Mouse (Mus musculus): ENCODE results near the gene Phkg2. TPM values are rescaled to one million over a fixed set of nuclear protein-coding genes. Genes with fewer than 3 reads are reported as not detected.

Phkg2 gene
- 34.1 and 35.9 TPM in 2 replicates for polyA plus RNA-seq (2016; fragmentation: Nextera tagmentation; extraction: Ambion mirVana)

- Histone ChIP-seq H3K4me3 (peak within 1 kb of the TSS; percentile 94), H3K27ac (ENCODE audit: poor library complexity, severe bottlenecking) (peak within 1 kb of the TSS; percentile 78), H3K9ac (peak within 1 kb of the TSS; percentile 94), H3K4me2 (peak within 1 kb of the TSS; percentile 98), H3K36me3 (peaks cover 17% of the 10 kb centered on the region), H3K27me3 (replicated peaks) (no peaks in the 10 kb centered on the region), H3K4me1 (replicated peaks) (peaks cover 19% of the 10 kb centered on the region), H3K9me3 (replicated peaks) (no peaks in the 10 kb centered on the region)
- peak; percentile 98 for ATAC-seq (ENCODE audit: insufficient number of reproducible peaks, low FRiP score)
- 1% methylated on average over 17 of the region's 17 CpGs for WGBS
Observed at GRCm38 (mm10) chr7:127572895-127573471, at the start of gene Phkg2. Phkg2 (plus strand) TSS chr7:127573340.

GRCm38 (mm10) chr7:127541671-127542070, 31.5 kb upstream of the Phkg2 start:
- Histone ChIP-seq H3K27ac (ENCODE audit: poor library complexity, severe bottlenecking) (no peak overlapping the region), H3K27me3 (replicated peaks) (no peaks in the 10 kb centered on the region), H3K4me3 (no peak overlapping the region), H3K4me1 (replicated peaks) (0 out of 2 replicates have a peak, but pooled peaks cover 3% of the 10 kb centered on the region), H3K36me3 (peaks cover 89% of the 10 kb centered on the region), H3K9ac (no peak overlapping the region), H3K9me3 (replicated peaks) (no peaks in the 10 kb centered on the region), H3K4me2 (no peak overlapping the region)
- 98% methylated on average over 3 of the region's 3 CpGs for WGBS
- no peak for ATAC-seq (ENCODE audit: insufficient number of reproducible peaks, low FRiP score)

- H3K4me3 ChIP-seq = no peak overlapping the region
Observed at GRCm38 (mm10) chr7:127549116-127549835, 23.9 kb upstream of the Phkg2 start.

GRCm38 (mm10) chr7:127551558-127551957, 21.6 kb upstream of the Phkg2 start:
- Histone ChIP-seq H3K9ac (no peak overlapping the region), H3K4me1 (replicated peaks) (no peaks in the 10 kb centered on the region), H3K9me3 (replicated peaks) (no peaks in the 10 kb centered on the region), H3K27me3 (replicated peaks) (no peaks in the 10 kb centered on the region), H3K27ac (ENCODE audit: poor library complexity, severe bottlenecking) (no peak overlapping the region), H3K4me3 (no peak overlapping the region), H3K36me3 (peaks cover 74% of the 10 kb centered on the region), H3K4me2 (no peak overlapping the region)
- no peak for ATAC-seq (ENCODE audit: insufficient number of reproducible peaks, low FRiP score)
- WGBS = 95% methylated on average over 8 of the region's 8 CpGs

More at GRCm38 (mm10) chr7:127549116-127549835, 23.9 kb upstream of the Phkg2 start:
- no peaks in the 10 kb centered on the region for H3K9me3 ChIP-seq (replicated peaks)
- ATAC-seq (ENCODE audit: insufficient number of reproducible peaks, low FRiP score) = no peak
- H3K36me3 ChIP-seq = peaks cover 70% of the 10 kb centered on the region
- no peaks in the 10 kb centered on the region for H3K4me1 ChIP-seq (replicated peaks)
- H3K27ac ChIP-seq (ENCODE audit: poor library complexity, severe bottlenecking) = no peak overlapping the region
- no peaks in the 10 kb centered on the region for H3K27me3 ChIP-seq (replicated peaks)
- no peak overlapping the region for H3K9ac ChIP-seq
- 90% methylated on average over 15 of the region's 15 CpGs for WGBS
- H3K4me2 ChIP-seq = no peak overlapping the region

- 95% methylated on average over 11 of the region's 11 CpGs for WGBS
- H3K36me3 ChIP-seq = peaks cover 82% of the 10 kb centered on the region
- H3K27ac ChIP-seq (ENCODE audit: poor library complexity, severe bottlenecking) = no peak overlapping the region
- no peaks in the 10 kb centered on the region for H3K9me3 ChIP-seq (replicated peaks)
- H3K4me3 ChIP-seq = no peak overlapping the region
- no peaks in the 10 kb centered on the region for H3K27me3 ChIP-seq (replicated peaks)
- peaks cover 10% of the 10 kb centered on the region for H3K4me1 ChIP-seq (replicated peaks)
- ATAC-seq (ENCODE audit: insufficient number of reproducible peaks, low FRiP score) = 0 out of 2 replicates have a peak, but pooled peaks have one; percentile 16
- no peak overlapping the region for H3K4me2 ChIP-seq
- H3K9ac ChIP-seq = no peak overlapping the region
Observed at GRCm38 (mm10) chr7:127560580-127560979, 12.6 kb upstream of the Phkg2 start.

GRCm38 (mm10) chr7:127561340-127561858, 11.7 kb upstream of the Phkg2 start, which contains the start of gene Tmem265:
Tmem265 (plus strand) TSS chr7:127561390.
- Histone ChIP-seq H3K4me3 (no peak within 1 kb of the TSS), H3K27ac (ENCODE audit: poor library complexity, severe bottlenecking) (no peak within 1 kb of the TSS), H3K4me1 (replicated peaks) (peaks cover 10% of the 10 kb centered on the region), H3K9ac (no peak within 1 kb of the TSS), H3K36me3 (peaks cover 80% of the 10 kb centered on the region), H3K4me2 (no peak within 1 kb of the TSS), H3K9me3 (replicated peaks) (no peaks in the 10 kb centered on the region), H3K27me3 (replicated peaks) (no peaks in the 10 kb centered on the region)
- no peak for ATAC-seq (ENCODE audit: insufficient number of reproducible peaks, low FRiP score)
- WGBS = 90% methylated on average over 5 of the region's 5 CpGs

- H3K9ac ChIP-seq = no peak overlapping the region
- H3K4me1 ChIP-seq (replicated peaks) = peaks cover 10% of the 10 kb centered on the region
- H3K4me3 ChIP-seq = no peak overlapping the region
- peaks cover 62% of the 10 kb centered on the region for H3K36me3 ChIP-seq
- peak overlapping the region; percentile 54; the same call in 1 of the 2 replicates for H3K27ac ChIP-seq (ENCODE audit: poor library complexity, severe bottlenecking)
- no peak overlapping the region for H3K4me2 ChIP-seq
- WGBS = 63% methylated on average over 6 of the region's 6 CpGs
- H3K9me3 ChIP-seq (replicated peaks) = no peaks in the 10 kb centered on the region
- no peaks in the 10 kb centered on the region for H3K27me3 ChIP-seq (replicated peaks)
- ATAC-seq (ENCODE audit: insufficient number of reproducible peaks, low FRiP score) = 0 out of 2 replicates have a peak, but pooled peaks have one; percentile 36
Observed at GRCm38 (mm10) chr7:127564381-127565150, 8.6 kb upstream of the Phkg2 start.

GRCm38 (mm10) chr7:127573503-127574008, 416 bp downstream of the Phkg2 start:
- peak overlapping the region; percentile 98 for H3K4me2 ChIP-seq
- under 1% methylated on average over 27 of the region's 28 CpGs for WGBS
- peak overlapping the region; percentile 94 for H3K4me3 ChIP-seq
- H3K27me3 ChIP-seq (replicated peaks) = no peaks in the 10 kb centered on the region
- peak overlapping the region; percentile 94 for H3K9ac ChIP-seq
- H3K9me3 ChIP-seq (replicated peaks) = no peaks in the 10 kb centered on the region
- peaks cover 19% of the 10 kb centered on the region for H3K4me1 ChIP-seq (replicated peaks)
- H3K36me3 ChIP-seq = peaks cover 22% of the 10 kb centered on the region
- peak; percentile 73; the same call in 1 of the 2 replicates for ATAC-seq (ENCODE audit: insufficient number of reproducible peaks, low FRiP score)
- H3K27ac ChIP-seq (ENCODE audit: poor library complexity, severe bottlenecking) = peak overlapping the region; percentile 69

- Histone ChIP-seq H3K9me3 (replicated peaks) (no peaks in the 10 kb centered on the region), H3K36me3 (peaks cover 21% of the 10 kb centered on the region), H3K4me3 (peak overlapping the region; percentile 94), H3K27ac (ENCODE audit: poor library complexity, severe bottlenecking) (peak overlapping the region; percentile 69; the same call in 1 of the 2 replicates), H3K9ac (peak overlapping the region; percentile 94), H3K4me2 (peak overlapping the region; percentile 98), H3K4me1 (replicated peaks) (peaks cover 19% of the 10 kb centered on the region), H3K27me3 (replicated peaks) (no peaks in the 10 kb centered on the region)
- ATAC-seq (ENCODE audit: insufficient number of reproducible peaks, low FRiP score) = no peak
- 18% methylated on average over 7 of the region's 7 CpGs for WGBS
Observed at GRCm38 (mm10) chr7:127574115-127574514, 975 bp downstream of the Phkg2 start.

- Histone ChIP-seq H3K9ac (no peak overlapping the region), H3K27me3 (replicated peaks) (no peaks in the 10 kb centered on the region), H3K4me2 (no peak overlapping the region), H3K4me1 (replicated peaks) (peaks cover 8% of the 10 kb centered on the region), H3K4me3 (no peak overlapping the region), H3K27ac (ENCODE audit: poor library complexity, severe bottlenecking) (no peak overlapping the region), H3K9me3 (replicated peaks) (no peaks in the 10 kb centered on the region), H3K36me3 (peaks cover 62% of the 10 kb centered on the region)
- 91% methylated on average over 6 of the region's 6 CpGs for WGBS
- no peak for ATAC-seq (ENCODE audit: insufficient number of reproducible peaks, low FRiP score)
Observed at GRCm38 (mm10) chr7:127583260-127583659, 10.1 kb downstream of the Phkg2 start.

Measured in heart, embryonic 12.5 days (tissue).